Comparison of ENCODE assay signal across 20 mouse cellular contexts in the genomic region with DNA sequence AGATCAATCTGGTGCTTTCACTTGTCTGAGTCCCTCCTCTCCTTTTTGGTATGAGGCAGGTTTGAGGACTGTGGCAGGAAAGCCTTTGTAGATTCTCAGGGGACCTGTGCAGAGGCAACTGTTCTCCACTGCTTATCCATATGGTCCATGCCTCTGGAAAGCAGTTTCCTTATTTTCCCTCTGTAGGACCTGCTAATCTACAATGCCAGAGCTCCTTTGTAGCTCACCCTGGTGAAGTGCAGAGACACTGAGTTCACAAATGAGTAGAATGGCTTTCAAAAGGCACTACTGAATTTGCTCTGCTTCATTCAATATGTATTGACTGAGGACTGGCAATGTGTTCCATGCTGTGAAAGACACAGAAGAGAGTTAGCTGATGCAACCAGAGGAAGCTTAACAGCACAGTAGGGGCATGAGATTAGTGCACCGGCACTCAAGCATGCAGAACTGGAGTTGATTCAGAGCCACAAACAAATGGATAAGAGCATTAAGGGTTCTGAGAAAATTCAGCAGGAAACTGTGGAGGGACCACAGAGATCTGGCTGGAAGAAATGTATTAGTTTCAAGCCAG.
A peak's percentile ranks its signal among the peaks of the same experiment; 100 is the strongest.
DNase-seq lines count a peak whose midpoint lies in the region; ATAC-seq and TF ChIP-seq lines count a peak whose summit lies in the region.
"Had no signal": no experiment of that assay in that cellular context is flagged by ENCODE, and none has a peak within 500 bp of the region (broad histone marks: within the 10 kb centered on the region; RNA-seq: fewer than 3 reads in every experiment).

No protein-coding gene starts in this region.

- TF ChIP-seq CTCF in cerebellum, adult 2 months (IDR thresholded peaks at IDR 0.05; ENCODE audit: borderline replicate concordance, insufficient read depth, low read depth, low read length): no peak
- no peak for TF ChIP-seq CTCF in left cerebral cortex, adult 2 months (IDR thresholded peaks at IDR 0.05)

- no peak overlapping the region for H3K27ac ChIP-seq in cerebellum, adult 2 months (ENCODE audit: insufficient read depth, low read length)
- no peak overlapping the region for H3K27ac ChIP-seq in left cerebral cortex, adult 2 months
- H3K27ac ChIP-seq in midbrain, embryonic 11.5 days (ENCODE audit: low read depth, low read length): no peak overlapping the region
- H3K27ac ChIP-seq: heart, embryonic 15.5 days; stomach, postnatal 0 days had no signal

- no peak overlapping the region for H3K4me3 ChIP-seq in cerebellum, adult 2 months (replicated peaks; ENCODE audit: insufficient read depth, low read depth, low read length)
- H3K4me3 ChIP-seq in left cerebral cortex, adult 2 months: no peak overlapping the region
- no peak overlapping the region for H3K4me3 ChIP-seq in midbrain, embryonic 11.5 days (ENCODE audit: low read depth, low read length)
- H3K4me3 ChIP-seq: heart, embryonic 15.5 days had no signal

- DNase-seq in cerebellum, postnatal 14 days: peak; percentile 21 to 74
- no peak for DNase-seq in cerebellum, adult 2 months
- DNase-seq in left cerebral cortex, postnatal 4 days: peak; percentile 37
- DNase-seq in left cerebral cortex, adult 2 months (ENCODE audit: extremely low spot score in 1 of 2, low spot score in 2 of 2): no peak
- peak; percentile 85 for DNase-seq in midbrain, embryonic 11.5 days (ENCODE audit: low spot score, missing footprints)
- no peak for DNase-seq in thymus, postnatal 14 days
- DNase-seq in liver: no peak
- DNase-seq in kidney, postnatal 25 days: no peak
- DNase-seq: adrenal gland, postnatal 25 days; cerebellum, adult 11 months; heart, adult 11 months; kidney, adult 9 months; liver, postnatal 0 days; right cerebral cortex, adult 18-20 months; spleen, adult 18-20 months; thymus, postnatal 36 days had no signal

- H3K36me3 ChIP-seq in midbrain, embryonic 11.5 days (ENCODE audit: control insufficient read depth, insufficient read depth, low read length): no peaks in the 10 kb centered on the region
- H3K36me3 ChIP-seq: heart, embryonic 15.5 days had no signal

- H3K27me3 ChIP-seq in cerebellum, adult 2 months (ENCODE audit: control insufficient read depth, insufficient read depth, low read length): no peaks in the 10 kb centered on the region
- H3K27me3 ChIP-seq in midbrain, embryonic 11.5 days (ENCODE audit: control insufficient read depth, insufficient read depth, low read length): no peaks in the 10 kb centered on the region
- H3K27me3 ChIP-seq: heart, embryonic 15.5 days had no signal

- TF ChIP-seq POLR2A in cerebellum, adult 2 months (IDR thresholded peaks at IDR 0.05; ENCODE audit: borderline replicate concordance, insufficient read depth, low read length): no peak

- intact Hi-C loops in left cerebral cortex, postnatal 4 days (cut with DNase I): no loop called here
- intact Hi-C loops in left cerebral cortex, adult 2 months (cut with DNase I): no loop called here

- H3K4me1 ChIP-seq in cerebellum, adult 2 months (ENCODE audit: control insufficient read depth, insufficient read depth, low read length): 0 out of 2 replicates have a peak, but pooled peaks cover 2% of the 10 kb centered on the region
- H3K4me1 ChIP-seq in midbrain, embryonic 11.5 days (ENCODE audit: control insufficient read depth, insufficient read depth, low read length): no peaks in the 10 kb centered on the region
- H3K4me1 ChIP-seq: heart, embryonic 15.5 days had no signal

- ATAC-seq in midbrain, embryonic 11.5 days (ENCODE audit: low FRiP score): peak; percentile 78
- ATAC-seq: activated CD4-positive, CD25-positive, alpha-beta regulatory T cell, adult 4 months; inflammation-experienced regulatory T-cells, adult 6 months; liver, postnatal 0 days had no signal

- 2% methylated on average over 1 of the region's 1 CpGs for WGBS in cerebellum, adult 2 months
- WGBS in midbrain, embryonic 11.5 days: 3% methylated on average over 1 of the region's 1 CpGs

- no peak overlapping the region for H3K4me2 ChIP-seq in midbrain, embryonic 11.5 days
- H3K4me2 ChIP-seq: heart, embryonic 15.5 days had no signal

- H3K9ac ChIP-seq in midbrain, embryonic 11.5 days (ENCODE audit: low read length): no peak overlapping the region
- H3K9ac ChIP-seq: heart, embryonic 15.5 days; liver, postnatal 0 days had no signal

- H3K9me3 ChIP-seq in midbrain, embryonic 11.5 days (ENCODE audit: control insufficient read depth, low read length): no peaks in the 10 kb centered on the region
- H3K9me3 ChIP-seq: heart, embryonic 15.5 days had no signal

Comparison
In these comparisons a context has a peak if more than half of its experiments do, and no peak if none do; other contexts are left out.
1. DNase-seq: peak in cerebellum, postnatal 14 days (2 of 2), left cerebral cortex, postnatal 4 days (single experiment) and midbrain, embryonic 11.5 days (single experiment); none in cerebellum, adult 2 months (0 of 2), left cerebral cortex, adult 2 months (0 of 2), thymus, postnatal 14 days (single experiment), liver (single experiment) and kidney, postnatal 25 days (0 of 2).